Mouse (Mus musculus): ENCODE results near the gene Ube2o. TPM values are rescaled to one million over a fixed set of nuclear protein-coding genes. Genes with fewer than 3 reads are reported as not detected.
"Not testable (repeated sequence)": the region's sequence is repeated elsewhere in the genome, so short reads cannot be mapped to it uniquely, and the experiment has no call there.

Ube2o gene
- polyA plus RNA-seq, 1 experiment = 7.9 TPM

- 19% methylated on average over 4 of the region's 4 CpGs for WGBS
- Histone ChIP-seq H3K4me1 (ENCODE audit: control insufficient read depth, insufficient read depth, insufficient read length, low read length) (peaks cover 19% of the 10 kb centered on the region; the same call in 1 of the 2 replicates), H3K27ac (ENCODE audit: insufficient read depth, low read depth, low read length) (peak within 1 kb of the TSS; percentile 93), H3K27me3 (ENCODE audit: control insufficient read depth, insufficient read depth, low read length) (no peaks in the 10 kb centered on the region), H3K4me3 (ENCODE audit: low read depth, low read length) (peak within 1 kb of the TSS; percentile 14; the same call in 1 of the 2 replicates), H3K36me3 (ENCODE audit: control insufficient read depth, insufficient read depth, low read length) (no peaks in the 10 kb centered on the region)
- TF ChIP-seq CTCF (IDR thresholded peaks at IDR 0.05; ENCODE audit: extremely low read depth, insufficient read length, insufficient replicate concordance, low read depth, low read length) (peak; percentile 83; the same call in 1 of the 2 replicates), POLR2A (IDR thresholded peaks at IDR 0.05; ENCODE audit: low read depth, low read length) (no peak)
Measured at GRCm38 (mm10) chr11:116493795-116494252, 87.4 kb downstream of the Ube2o start, which contains the start of gene Prpsap1. Prpsap1 (minus strand) TSS chr11:116494202.

- 0 out of 2 replicates have a peak overlapping the region, but pooled peaks have one; percentile 14 for H3K4me3 ChIP-seq (ENCODE audit: low read depth, low read length)
- TF ChIP-seq POLR2A (IDR thresholded peaks at IDR 0.05; ENCODE audit: low read depth, low read length) = no peak
- TF ChIP-seq CTCF (IDR thresholded peaks at IDR 0.05; ENCODE audit: extremely low read depth, insufficient read length, insufficient replicate concordance, low read depth, low read length) = no peak
- H3K27ac ChIP-seq (ENCODE audit: insufficient read depth, low read depth, low read length) = peak overlapping the region; percentile 93
- H3K36me3 ChIP-seq (ENCODE audit: control insufficient read depth, insufficient read depth, low read length) = 0 out of 2 replicates have a peak, but pooled peaks cover 2% of the 10 kb centered on the region
- 14% methylated on average over 5 of the region's 5 CpGs for WGBS
- H3K4me1 ChIP-seq (ENCODE audit: control insufficient read depth, insufficient read depth, insufficient read length, low read length) = peaks cover 19% of the 10 kb centered on the region; the same call in 1 of the 2 replicates
- H3K27me3 ChIP-seq (ENCODE audit: control insufficient read depth, insufficient read depth, low read length) = no peaks in the 10 kb centered on the region
Measured at GRCm38 (mm10) chr11:116493191-116493590, 88.1 kb downstream of the Ube2o start.

GRCm38 (mm10) chr11:116492507-116492906 lies 88.7 kb downstream of the Ube2o start:
- 79% methylated on average over 1 of the region's 1 CpGs for WGBS
- not testable (repeated sequence) for H3K4me3 ChIP-seq (ENCODE audit: low read depth, low read length)

GRCm38 (mm10) chr11:116491338-116491737 lies 89.9 kb downstream of the Ube2o start:
- H3K36me3 ChIP-seq (ENCODE audit: control insufficient read depth, insufficient read depth, low read length) = peaks cover 18% of the 10 kb centered on the region
- WGBS = 51% methylated on average over 6 of the region's 6 CpGs
- peak overlapping the region; percentile 83; the same call in 1 of the 2 replicates for H3K27ac ChIP-seq (ENCODE audit: insufficient read depth, low read depth, low read length)
- peaks cover 19% of the 10 kb centered on the region; the same call in 1 of the 2 replicates for H3K4me1 ChIP-seq (ENCODE audit: control insufficient read depth, insufficient read depth, insufficient read length, low read length)
- TF ChIP-seq POLR2A (IDR thresholded peaks at IDR 0.05; ENCODE audit: low read depth, low read length) (no peak), CTCF (IDR thresholded peaks at IDR 0.05; ENCODE audit: extremely low read depth, insufficient read length, insufficient replicate concordance, low read depth, low read length) (no peak)
- H3K27me3 ChIP-seq (ENCODE audit: control insufficient read depth, insufficient read depth, low read length) = no peaks in the 10 kb centered on the region
- no peak overlapping the region for H3K4me3 ChIP-seq (ENCODE audit: low read depth, low read length)

More at GRCm38 (mm10) chr11:116492507-116492906, 88.7 kb downstream of the Ube2o start:
- Histone ChIP-seq H3K27ac (ENCODE audit: insufficient read depth, low read depth, low read length) (peak overlapping the region; percentile 93; the same call in 1 of the 2 replicates), H3K4me1 (ENCODE audit: control insufficient read depth, insufficient read depth, insufficient read length, low read length) (peaks cover 19% of the 10 kb centered on the region; the same call in 1 of the 2 replicates)
- not testable (repeated sequence) for H3K36me3 ChIP-seq (ENCODE audit: control insufficient read depth, insufficient read depth, low read length); H3K27me3 ChIP-seq (ENCODE audit: control insufficient read depth, insufficient read depth, low read length)

- peak overlapping the region; percentile 90 for H3K27ac ChIP-seq (ENCODE audit: insufficient read depth, low read depth, low read length)
- H3K27me3 ChIP-seq (ENCODE audit: control insufficient read depth, insufficient read depth, low read length) = no peaks in the 10 kb centered on the region
- peaks cover 19% of the 10 kb centered on the region; the same call in 1 of the 2 replicates for H3K4me1 ChIP-seq (ENCODE audit: control insufficient read depth, insufficient read depth, insufficient read length, low read length)
- peak; percentile 70; the same call in 1 of the 2 replicates for TF ChIP-seq POLR2A (IDR thresholded peaks at IDR 0.05; ENCODE audit: low read depth, low read length)
- no peak for TF ChIP-seq CTCF (IDR thresholded peaks at IDR 0.05; ENCODE audit: extremely low read depth, insufficient read length, insufficient replicate concordance, low read depth, low read length)
- under 1% methylated on average over 62 of the region's 62 CpGs for WGBS
- peak overlapping the region; percentile 84 for H3K4me3 ChIP-seq (ENCODE audit: low read depth, low read length)
- peaks cover 26% of the 10 kb centered on the region for H3K36me3 ChIP-seq (ENCODE audit: control insufficient read depth, insufficient read depth, low read length)
Measured at GRCm38 (mm10) chr11:116490232-116491107, 90.8 kb downstream of the Ube2o start.

GRCm38 (mm10) chr11:116489771-116490231 lies 91.4 kb downstream of the Ube2o start:
- Histone ChIP-seq H3K27ac (ENCODE audit: insufficient read depth, low read depth, low read length) (peak overlapping the region; percentile 90), H3K27me3 (ENCODE audit: control insufficient read depth, insufficient read depth, low read length) (no peaks in the 10 kb centered on the region), H3K4me1 (ENCODE audit: control insufficient read depth, insufficient read depth, insufficient read length, low read length) (peaks cover 19% of the 10 kb centered on the region; the same call in 1 of the 2 replicates), H3K4me3 (ENCODE audit: low read depth, low read length) (peak overlapping the region; percentile 84), H3K36me3 (ENCODE audit: control insufficient read depth, insufficient read depth, low read length) (peaks cover 31% of the 10 kb centered on the region)
- 2% methylated on average over 39 of the region's 39 CpGs for WGBS
- TF ChIP-seq POLR2A (IDR thresholded peaks at IDR 0.05; ENCODE audit: low read depth, low read length) (no peak; the same call in 1 of the 2 replicates), CTCF (IDR thresholded peaks at IDR 0.05; ENCODE audit: extremely low read depth, insufficient read length, insufficient replicate concordance, low read depth, low read length) (no peak)

Measured in small intestine, adult 2 months (tissue).